Mouse (Mus musculus): Measurements from ENCODE around the gene Gpr174. TPM values are rescaled to one million over a fixed set of nuclear protein-coding genes. Genes with fewer than 3 reads are reported as not detected.
"Not testable (repeated sequence)": the region's sequence is repeated elsewhere in the genome, so short reads cannot be mapped to it uniquely, and the experiment has no call there.

Gpr174 gene
- under 1 TPM in 2 of 4 experiments, not detected in 2; 0.32 to 0.46 TPM for total RNA-seq (2022)

DNA sequence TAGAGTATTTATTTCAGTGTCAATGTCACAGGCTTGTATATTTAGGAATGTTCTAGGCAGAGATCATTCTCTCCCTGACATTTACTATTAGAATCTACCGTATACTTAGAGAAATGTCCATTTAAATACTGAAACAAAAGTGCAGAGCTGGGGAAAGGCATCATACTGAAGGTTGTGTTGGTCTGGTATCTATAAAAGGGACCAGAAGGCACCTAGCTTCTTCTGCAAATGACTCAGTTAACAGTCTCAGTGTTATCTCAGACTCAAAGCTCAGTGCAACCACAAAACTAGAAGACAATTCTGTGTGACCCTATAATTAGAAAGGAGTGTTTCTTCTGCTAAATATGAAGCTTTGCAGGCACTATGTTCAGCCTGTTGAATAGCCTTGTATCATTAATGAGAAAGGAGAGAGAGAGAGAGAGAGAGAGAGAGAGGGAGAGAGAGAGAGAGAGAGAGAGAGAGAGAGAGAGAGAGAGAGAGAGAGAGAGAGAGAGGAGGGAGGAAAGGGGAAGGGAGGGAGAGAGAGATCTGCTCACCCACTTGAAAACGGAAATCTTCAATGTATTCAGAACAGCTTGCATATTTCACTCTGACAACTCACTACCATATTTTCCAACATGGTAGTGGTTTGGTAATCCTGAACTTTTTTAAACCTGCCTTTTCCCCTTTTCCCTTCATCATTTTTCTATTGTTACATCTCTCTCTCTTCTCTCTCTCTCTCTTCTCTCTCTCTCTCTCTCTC, at the start of gene Gpr174:
TSS of gene Gpr174 (plus strand) at position 393 of the 742 bp plus-strand sequence.
- DNase-seq (ENCODE audit: low spot score), result no peak

GRCm38 (mm10) chrX:107217577-107218090, 38.0 kb upstream of the Gpr174 start:
- no peak for DNase-seq (ENCODE audit: low spot score)

- DNase-seq (ENCODE audit: low spot score), result no peak
Observed at GRCm38 (mm10) chrX:107224846-107225245, 30.8 kb upstream of the Gpr174 start.

DNA sequence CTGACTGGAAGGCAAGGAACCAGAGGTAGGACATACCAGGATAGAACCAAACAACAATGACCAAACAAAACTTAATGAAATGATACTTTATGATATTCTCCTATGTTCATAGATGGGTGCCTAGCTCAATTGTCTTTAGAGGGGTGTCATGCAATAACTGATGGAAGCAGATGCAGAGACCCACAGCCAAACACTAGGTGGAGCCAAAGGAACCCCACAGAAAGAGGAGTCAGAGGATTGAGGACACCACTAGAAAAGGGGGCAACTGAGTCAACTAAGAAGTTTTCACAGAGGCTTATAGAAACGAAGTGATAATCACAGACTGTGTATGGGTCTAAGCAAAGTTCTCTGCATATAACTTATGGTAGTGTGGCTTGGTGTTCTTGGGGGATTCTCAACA, 24.5 kb upstream of the Gpr174 start:
- DNase-seq (ENCODE audit: low spot score), result no peak

DNA sequence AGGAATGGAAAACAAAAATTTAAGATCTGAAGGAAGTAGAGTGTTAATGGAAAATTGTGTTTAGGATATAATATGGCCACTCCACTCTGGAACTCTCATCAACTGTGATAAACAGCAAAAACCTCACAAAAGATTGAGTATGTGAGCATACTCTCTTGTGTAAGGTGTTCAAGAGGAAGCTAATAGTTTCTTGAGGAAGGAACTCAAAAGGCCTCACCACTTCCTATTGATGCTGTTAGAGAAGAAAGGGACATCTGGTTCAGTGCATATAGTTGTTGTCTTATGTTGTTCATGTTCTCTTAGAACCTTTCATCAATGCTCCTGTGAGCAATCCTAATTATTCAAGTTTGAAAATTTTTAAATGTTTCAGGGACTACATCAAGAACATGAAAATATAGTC, 21.0 kb upstream of the Gpr174 start:
- DNase-seq (ENCODE audit: low spot score), result no peak

- no peak for DNase-seq (ENCODE audit: low spot score)
Observed at GRCm38 (mm10) chrX:107236461-107236860, 19.2 kb upstream of the Gpr174 start.

DNA sequence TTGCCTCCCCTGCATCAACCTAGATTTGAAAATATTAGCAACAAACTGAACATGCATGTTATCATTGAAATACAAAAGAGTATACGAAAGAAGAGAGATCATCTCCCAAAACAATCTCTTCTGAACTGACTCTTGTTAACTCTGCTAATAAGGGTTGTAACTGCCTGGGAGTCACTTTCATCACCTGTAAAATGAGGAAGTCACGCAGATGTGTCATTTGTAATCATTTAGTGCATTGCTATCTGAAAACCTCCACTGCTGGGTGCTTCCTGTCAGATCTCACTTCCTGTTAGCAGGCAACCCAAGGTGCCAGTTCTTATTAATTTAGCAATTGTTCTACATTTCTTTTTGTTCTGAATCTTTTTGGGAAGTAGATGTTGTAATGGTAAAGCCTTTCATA, 5.3 kb upstream of the Gpr174 start:
- no peak for DNase-seq (ENCODE audit: low spot score)

GRCm38 (mm10) chrX:107264619-107265018, 8.9 kb downstream of the Gpr174 start:
- DNase-seq (ENCODE audit: low spot score), result no peak

DNA sequence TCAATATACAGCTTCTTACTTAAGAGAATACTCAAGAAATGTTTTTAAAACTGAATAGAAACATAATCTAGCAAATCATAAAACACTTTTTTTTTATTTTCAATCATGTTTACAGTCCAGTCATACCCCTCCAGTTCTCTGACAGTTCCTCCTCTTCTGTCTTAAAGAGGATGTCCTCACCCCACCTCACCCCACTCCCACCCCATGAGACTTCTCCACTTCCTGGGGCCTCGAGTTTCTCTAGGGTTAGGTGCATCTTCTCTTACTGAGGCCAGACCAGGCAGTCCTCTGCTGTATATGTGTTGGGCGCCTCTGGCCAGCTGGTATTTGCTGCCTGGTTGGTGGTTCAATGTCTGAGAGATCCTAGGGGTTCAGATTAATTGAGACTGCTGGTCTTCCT, 21.9 kb downstream of the Gpr174 start:
- DNase-seq (ENCODE audit: low spot score), result no peak

- no peak for DNase-seq (ENCODE audit: low spot score)
Observed at GRCm38 (mm10) chrX:107284211-107284610, 28.5 kb downstream of the Gpr174 start.

- not testable (repeated sequence) for DNase-seq (ENCODE audit: low spot score)
Observed at GRCm38 (mm10) chrX:107297861-107298260, 42.2 kb downstream of the Gpr174 start.

- DNase-seq (ENCODE audit: low spot score), result no peak
Observed at GRCm38 (mm10) chrX:107298761-107299160, 43.1 kb downstream of the Gpr174 start.

- no peak for DNase-seq (ENCODE audit: low spot score)
Observed at GRCm38 (mm10) chrX:107306492-107306891, 50.8 kb downstream of the Gpr174 start.

DNA sequence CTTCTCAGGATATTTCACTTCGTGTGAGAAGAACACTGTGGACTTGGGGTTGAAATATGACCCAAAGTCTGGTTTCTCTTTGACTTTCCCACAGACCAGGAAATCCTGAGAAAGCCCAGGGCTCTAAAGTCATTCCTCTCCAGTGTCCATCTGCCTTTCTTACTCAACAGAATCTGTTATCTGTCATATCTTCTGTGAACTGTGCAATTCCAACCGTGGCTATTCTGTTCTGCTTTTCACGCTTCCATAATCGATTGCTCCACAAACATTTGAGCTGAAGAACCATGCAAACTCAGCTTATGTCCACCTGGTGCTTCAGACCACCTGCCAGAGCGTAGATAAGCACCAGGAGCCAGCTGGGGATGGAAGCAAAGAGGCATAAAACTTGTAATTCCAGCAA, 56.9 kb downstream of the Gpr174 start:
- DNase-seq (ENCODE audit: low spot score), result no peak

DNA sequence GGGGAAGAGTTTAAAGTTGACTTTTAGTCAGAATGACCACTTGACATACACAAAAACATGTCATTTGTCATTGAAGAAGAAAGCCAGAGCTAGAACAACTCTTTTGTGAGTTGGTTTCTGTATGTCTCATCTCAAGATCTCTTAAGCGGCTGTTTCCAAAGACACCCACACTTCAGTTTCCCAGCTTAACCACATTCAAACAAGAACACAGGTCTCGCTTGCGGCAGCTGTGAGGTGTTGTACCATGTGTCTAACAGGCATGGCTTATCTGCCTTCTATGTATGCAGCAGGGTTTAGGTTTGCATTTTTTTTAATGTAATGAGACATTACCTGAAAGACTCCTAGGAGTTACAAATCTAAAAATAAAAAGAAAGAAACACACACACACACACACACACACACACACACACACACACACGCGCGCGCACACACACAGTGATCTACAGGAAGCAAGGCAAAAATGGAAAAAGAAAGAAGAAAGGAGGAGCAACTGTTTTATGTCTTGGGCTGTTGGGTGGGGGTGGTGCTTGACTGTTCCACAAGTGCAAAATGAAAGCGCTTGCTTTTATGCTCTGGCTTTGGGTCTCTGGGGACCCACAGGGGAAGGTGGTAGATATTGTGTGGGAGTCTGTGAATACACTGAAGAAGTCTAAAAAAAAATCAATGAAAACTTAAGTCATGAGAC, 70.2 kb downstream of the Gpr174 start:
- no peak for DNase-seq (ENCODE audit: low spot score)

- peak; percentile 11 for DNase-seq (ENCODE audit: low spot score)
Observed at GRCm38 (mm10) chrX:107329849-107330248, 74.2 kb downstream of the Gpr174 start.

GRCm38 (mm10) chrX:107336609-107337008, 80.9 kb downstream of the Gpr174 start:
- DNase-seq (ENCODE audit: low spot score), result no peak

DNA sequence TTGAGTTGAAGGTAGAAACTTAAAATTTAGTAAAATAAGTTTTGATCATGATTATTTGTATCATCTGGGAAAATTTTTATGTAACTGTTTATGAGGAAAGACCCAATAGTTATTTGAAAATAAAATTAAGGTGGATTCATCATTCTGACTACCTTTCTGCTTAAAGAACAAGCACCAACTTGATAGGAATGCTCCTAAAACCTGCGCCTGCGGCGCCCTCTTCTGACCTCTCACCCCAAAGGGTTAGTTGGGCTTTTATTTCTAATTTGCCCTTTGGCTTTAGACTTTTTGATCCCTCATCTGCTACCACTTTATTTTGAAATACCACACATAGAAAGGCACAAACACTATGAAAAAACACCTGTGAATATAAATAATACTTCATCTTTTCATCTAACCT, 86.3 kb downstream of the Gpr174 start:
- no peak for DNase-seq (ENCODE audit: low spot score)

Other genes with a start within 250 kb of the Gpr174 start
- under 1 TPM in 3 of 4 experiments, not detected in 1; 0.17 to 0.25 (median 0.19) TPM for gene P2ry10, start 167.4 kb upstream of the Gpr174 start, total RNA-seq (2022)
- 1 to 10 TPM in 1 of 4 experiments, under 1 TPM in 3; 0.41 to 1.0 (median 0.89) TPM for gene P2ry10b, start 107.0 kb upstream of the Gpr174 start, total RNA-seq (2022)
- gene Itm2a, start 147.5 kb downstream of the Gpr174 start, total RNA-seq (2022), result 1 to 10 TPM; 7.8 to 9.9 (median 8.7) TPM

All from heart, adult 8-10 months (tissue).